Mouse (Mus musculus) heart, embryonic 13.5 days (tissue): Measurements from ENCODE around the gene Inca1. TPM values are rescaled to one million over a fixed set of nuclear protein-coding genes. Genes with fewer than 3 reads are reported as not detected.

ENCODE experiments used
- ATAC-seq: fragments of 200-750 bp; cut with Nextera tagmentation; 2 replicates; pipeline ENCODE4 v1.8.0; 2017; ENCODE audit warnings: moderate TSS enrichment; ENCODE audit not compliant: insufficient number of reproducible peaks, low FRiP score, low TSS enrichment; ENCODE audit errors: extremely low read depth
- H3K27ac ChIP-seq: fragments of 300-500 bp; sonication (generic); replicated peaks from 2 replicates; pipeline ENCODE4 v1.5.1; 2015; ENCODE audit warnings: moderate library complexity, mild to moderate bottlenecking, inconsistent platforms
- H3K27me3 ChIP-seq: fragments of 300-500 bp; sonication (generic); replicated peaks from 2 replicates; pipeline ENCODE4 v1.6.1; 2015; ENCODE audit warnings: mild to moderate bottlenecking, inconsistent platforms
- H3K36me3 ChIP-seq: fragments of 300-500 bp; sonication (generic); 2 replicates; pipeline ENCODE4 v1.6.1; 2015; ENCODE audit warnings: mild to moderate bottlenecking, inconsistent platforms
- H3K4me1 ChIP-seq: fragments of 300-500 bp; sonication (generic); 2 replicates; pipeline ENCODE4 v1.6.1; 2015; ENCODE audit warnings: inconsistent platforms
- H3K4me2 ChIP-seq: fragments of 300-500 bp; sonication (generic); 2 replicates; pipeline ENCODE4 v1.6.1; 2015; ENCODE audit warnings: inconsistent platforms, mild to moderate bottlenecking, moderate library complexity
- H3K4me3 ChIP-seq: fragments of 300-500 bp; sonication (generic); 2 replicates; pipeline ENCODE4 v1.5.1; 2015; ENCODE audit warnings: moderate library complexity, mild to moderate bottlenecking, inconsistent platforms
- H3K9ac ChIP-seq: fragments of 300-500 bp; sonication (generic); 2 replicates; pipeline ENCODE4 v1.6.1; 2015; ENCODE audit warnings: inconsistent platforms, mild to moderate bottlenecking, moderate library complexity
- H3K9me3 ChIP-seq: fragments of 300-500 bp; sonication (generic); 2 replicates; pipeline ENCODE4 v1.6.1; 2016; ENCODE audit warnings: inconsistent platforms
- WGBS: fragments of 180-500 bp; shearing (Covaris S2); methylation state at CpG from one replicate; pipeline ENCODE4 v1.1.7; 2015; ENCODE audit warnings: mixed read lengths; 5-methylcytosine and 5-hydroxymethylcytosine counted together
- polyA plus RNA-seq: library from polyadenylated mRNA; unstranded; fragments of >200 nt; fragmentation: Nextera tagmentation; extraction: Ambion mirVana; gene quantifications from 2 replicates; pipeline ENCODE4 v1.2.1, GENCODE M21; 2015

The Inca1 gene
- polyA plus RNA-seq, 1 experiment from 2014 or later: 2.0 TPM

- Histone ChIP-seq H3K4me1 (peaks cover 66% of the 10 kb centered on the region), H3K9ac (peak overlapping the region; percentile 70), H3K4me2 (peak overlapping the region; percentile 94), H3K27me3 (no peaks in the 10 kb centered on the region), H3K36me3 (peaks cover 50% of the 10 kb centered on the region), H3K4me3 (peak overlapping the region; percentile 100), H3K9me3 (no peaks in the 10 kb centered on the region), H3K27ac (peak overlapping the region; percentile 42)
- ATAC-seq: no peak
- 67% methylated on average over 12 of the region's 12 CpGs for WGBS
Observed at GRCm38 (mm10) chr11:70650322-70651175, 49.4 kb downstream of the Inca1 start.

GRCm38 (mm10) chr11:70649185-70649734 lies 50.7 kb downstream of the Inca1 start:
- WGBS: 80% methylated on average over 8 of the region's 8 CpGs
- ATAC-seq: no peak
- Histone ChIP-seq H3K4me1 (peaks cover 68% of the 10 kb centered on the region), H3K4me2 (peak overlapping the region; percentile 99), H3K4me3 (peak overlapping the region; percentile 77), H3K36me3 (peaks cover 63% of the 10 kb centered on the region), H3K27me3 (no peaks in the 10 kb centered on the region), H3K27ac (no peak overlapping the region), H3K9me3 (no peaks in the 10 kb centered on the region), H3K9ac (peak overlapping the region; percentile 96; the same call in 1 of the 2 replicates)

DNA sequence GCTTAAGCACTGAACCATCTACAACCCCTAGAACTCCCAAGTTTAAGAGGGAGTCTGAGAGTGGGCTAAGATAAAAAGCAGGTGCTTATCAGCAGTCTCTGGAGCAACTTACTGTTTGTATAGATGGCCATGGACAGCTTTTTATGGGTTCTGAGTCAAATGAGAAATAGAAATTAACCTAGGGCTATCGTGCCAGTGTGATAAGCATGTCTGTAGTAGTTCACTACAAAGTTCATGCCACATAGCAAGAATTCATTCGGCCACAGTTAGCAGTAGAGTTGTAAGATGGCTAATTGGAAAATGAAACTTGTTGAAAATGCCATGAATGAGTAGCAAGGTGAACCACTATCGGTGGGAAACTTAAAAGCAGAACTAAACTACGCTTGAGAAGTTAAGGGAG lies 51.4 kb downstream of the Inca1 start:
- H3K9ac ChIP-seq: peak overlapping the region; percentile 96
- peaks cover 71% of the 10 kb centered on the region for H3K36me3 ChIP-seq
- peak overlapping the region; percentile 99 for H3K4me2 ChIP-seq
- peaks cover 68% of the 10 kb centered on the region for H3K4me1 ChIP-seq
- H3K27ac ChIP-seq: peak overlapping the region; percentile 94; the same call in 1 of the 2 replicates
- H3K4me3 ChIP-seq: peak overlapping the region; percentile 77
- ATAC-seq: no peak
- 68% methylated on average over 4 of the region's 4 CpGs for WGBS
- no peaks in the 10 kb centered on the region for H3K9me3 ChIP-seq
- H3K27me3 ChIP-seq: no peaks in the 10 kb centered on the region

GRCm38 (mm10) chr11:70647716-70648420 lies 52.1 kb downstream of the Inca1 start:
- peaks cover 76% of the 10 kb centered on the region for H3K36me3 ChIP-seq
- peak overlapping the region; percentile 94 for H3K27ac ChIP-seq
- no peak; the same call in 1 of the 2 replicates for ATAC-seq
- peak overlapping the region; percentile 96 for H3K9ac ChIP-seq
- peaks cover 65% of the 10 kb centered on the region for H3K4me1 ChIP-seq
- H3K27me3 ChIP-seq: no peaks in the 10 kb centered on the region
- peak overlapping the region; percentile 99 for H3K4me2 ChIP-seq
- H3K9me3 ChIP-seq: no peaks in the 10 kb centered on the region
- WGBS: 3% methylated on average over 28 of the region's 28 CpGs
- peak overlapping the region; percentile 77 for H3K4me3 ChIP-seq

DNA sequence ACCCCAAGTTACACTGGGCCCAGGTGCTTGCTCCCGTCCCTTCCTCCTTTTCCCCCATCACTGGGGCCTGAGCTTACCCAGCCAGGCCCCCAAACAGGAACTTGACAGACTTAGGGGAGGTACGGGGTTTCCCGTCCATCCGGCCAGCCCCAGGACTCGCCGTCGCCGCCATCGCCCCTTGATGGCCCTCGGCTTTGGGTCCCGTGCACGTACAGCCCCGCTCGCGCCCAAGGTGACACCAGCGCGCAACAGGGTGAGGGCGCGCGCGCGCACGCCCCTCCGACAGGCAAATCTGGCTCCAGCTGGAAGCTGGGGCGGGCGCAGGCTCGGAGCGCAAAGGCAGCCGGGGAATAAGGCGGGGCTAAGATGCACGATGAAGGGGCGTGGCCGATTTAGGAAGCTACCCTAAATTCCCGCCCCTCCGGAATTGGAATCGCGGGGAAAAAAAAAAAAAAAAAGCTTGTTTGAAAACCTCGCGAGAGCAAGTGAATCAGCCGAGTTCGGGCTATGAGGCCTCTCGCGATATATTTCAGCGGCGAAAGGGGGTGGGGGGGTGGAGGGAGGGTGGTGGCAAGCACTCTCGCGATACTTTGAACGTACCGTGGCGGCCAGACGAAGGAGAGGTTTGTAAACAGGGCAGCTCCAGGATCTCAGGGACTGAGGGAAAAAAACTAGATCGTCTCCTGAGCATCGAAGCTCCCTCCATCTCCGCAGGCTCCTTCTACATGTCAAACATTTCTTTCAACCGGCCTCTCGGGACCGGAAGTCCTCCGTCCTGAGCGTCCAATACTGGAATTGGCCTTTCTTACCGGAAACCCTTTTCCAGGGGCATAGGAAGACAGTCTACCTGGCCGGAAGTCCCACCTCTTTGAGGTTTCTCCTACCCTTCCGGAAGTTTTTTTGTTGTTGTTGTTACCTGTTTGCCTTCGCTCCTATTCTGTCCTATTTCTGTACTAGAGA lies 53.0 kb downstream of the Inca1 start, which contains the start of the genes Rnf167 and Slc25a11:
TSS of gene Rnf167 (plus strand) at position 545 of the 960 bp plus-strand sequence.
TSS of gene Slc25a11 (minus strand) at position 789 of the 960 bp plus-strand sequence.
- Histone ChIP-seq H3K36me3 (peaks cover 70% of the 10 kb centered on the region), H3K27me3 (no peaks in the 10 kb centered on the region), H3K4me1 (peaks cover 56% of the 10 kb centered on the region), H3K9me3 (no peaks in the 10 kb centered on the region), H3K9ac (peak within 1 kb of the TSS; percentile 96), H3K4me2 (peak within 1 kb of the TSS; percentile 99), H3K27ac (peak within 1 kb of the TSS; percentile 95), H3K4me3 (peak within 1 kb of the TSS; percentile 77)
- ATAC-seq: peak; percentile 86
- WGBS: under 1% methylated on average over 63 of the region's 63 CpGs

GRCm38 (mm10) chr11:70646259-70646555 lies 53.7 kb downstream of the Inca1 start:
- Histone ChIP-seq H3K9ac (peak overlapping the region; percentile 95), H3K27ac (peak overlapping the region; percentile 95), H3K9me3 (no peaks in the 10 kb centered on the region), H3K4me3 (peak overlapping the region; percentile 77), H3K36me3 (peaks cover 63% of the 10 kb centered on the region), H3K27me3 (no peaks in the 10 kb centered on the region), H3K4me1 (peaks cover 48% of the 10 kb centered on the region), H3K4me2 (peak overlapping the region; percentile 80)
- WGBS: 23% methylated on average over 3 of the region's 3 CpGs
- no peak for ATAC-seq

- Histone ChIP-seq H3K4me1 (peaks cover 43% of the 10 kb centered on the region), H3K9ac (peak overlapping the region; percentile 95), H3K9me3 (no peaks in the 10 kb centered on the region), H3K4me2 (peak overlapping the region; percentile 80), H3K4me3 (peak overlapping the region; percentile 77), H3K27ac (peak overlapping the region; percentile 95), H3K36me3 (peaks cover 57% of the 10 kb centered on the region), H3K27me3 (no peaks in the 10 kb centered on the region)
- ATAC-seq: no peak
- 74% methylated on average over 12 of the region's 12 CpGs for WGBS
Observed at GRCm38 (mm10) chr11:70645461-70646258, 54.3 kb downstream of the Inca1 start.

- Histone ChIP-seq H3K9me3 (no peaks in the 10 kb centered on the region), H3K9ac (peak overlapping the region; percentile 95), H3K4me1 (peaks cover 38% of the 10 kb centered on the region), H3K27me3 (no peaks in the 10 kb centered on the region), H3K27ac (no peak overlapping the region), H3K36me3 (peaks cover 47% of the 10 kb centered on the region), H3K4me3 (no peak overlapping the region), H3K4me2 (no peak overlapping the region; the same call in 1 of the 2 replicates)
- no peak for ATAC-seq
- 92% methylated on average over 8 of the region's 8 CpGs for WGBS
Observed at GRCm38 (mm10) chr11:70644564-70645103, 55.3 kb downstream of the Inca1 start.

GRCm38 (mm10) chr11:70643051-70643450 lies 56.9 kb downstream of the Inca1 start:
- Histone ChIP-seq H3K9me3 (no peaks in the 10 kb centered on the region), H3K4me3 (no peak overlapping the region), H3K36me3 (peaks cover 34% of the 10 kb centered on the region), H3K27me3 (no peaks in the 10 kb centered on the region), H3K4me2 (no peak overlapping the region), H3K9ac (no peak overlapping the region), H3K27ac (no peak overlapping the region), H3K4me1 (peaks cover 37% of the 10 kb centered on the region)
- no peak for ATAC-seq
- WGBS: 89% methylated on average over 6 of the region's 6 CpGs

DNA sequence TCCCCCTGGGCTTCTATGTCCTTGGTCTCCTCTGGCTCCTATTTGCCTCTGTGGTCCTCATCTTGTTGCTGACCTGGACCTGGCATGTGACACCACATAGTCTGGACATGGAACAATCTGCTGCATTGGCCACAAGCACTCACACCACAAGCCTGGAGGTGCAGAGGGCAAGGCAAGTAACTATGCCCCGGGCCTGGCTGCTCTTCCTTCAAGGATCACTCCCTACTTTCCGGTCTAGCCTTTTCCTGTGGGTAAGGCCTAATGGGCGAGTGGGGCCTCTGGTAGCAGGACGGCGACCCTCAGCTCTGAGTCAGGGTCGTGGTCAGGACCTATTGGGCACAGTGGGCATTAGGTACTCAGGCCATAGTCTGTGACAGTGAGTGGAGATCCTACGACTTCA lies 58.7 kb downstream of the Inca1 start:
- Histone ChIP-seq H3K27me3 (no peaks in the 10 kb centered on the region), H3K4me3 (no peak overlapping the region), H3K36me3 (peaks cover 34% of the 10 kb centered on the region), H3K4me2 (no peak overlapping the region), H3K4me1 (peaks cover 32% of the 10 kb centered on the region), H3K27ac (no peak overlapping the region), H3K9me3 (no peaks in the 10 kb centered on the region), H3K9ac (no peak overlapping the region)
- 74% methylated on average over 7 of the region's 7 CpGs for WGBS
- no peak for ATAC-seq
